Mouse (Mus musculus) liver, embryonic 12.5 days (tissue): Measurements from ENCODE around the gene Ccl8. TPM values are rescaled to one million over a fixed set of nuclear protein-coding genes. Genes with fewer than 3 reads are reported as not detected.

Source experiments
- ATAC-seq: fragments of 200-750 bp; cut with Nextera tagmentation; 2 replicates; pipeline ENCODE4 v1.8.0; 2017; ENCODE audit warnings: moderate number of reproducible peaks, mild to moderate bottlenecking, moderate library complexity
- H3K27ac ChIP-seq: fragments of 300-500 bp; sonication (generic); 2 replicates; pipeline ENCODE4 v1.5.1; 2016; ENCODE audit warnings: mild to moderate bottlenecking
- H3K27me3 ChIP-seq: fragments of 300-500 bp; sonication (generic); replicated peaks from 2 replicates; pipeline ENCODE4 v1.6.1; 2016; ENCODE audit warnings: mild to moderate bottlenecking, moderate library complexity
- H3K36me3 ChIP-seq: fragments of 300-500 bp; sonication (generic); 2 replicates; pipeline ENCODE4 v1.6.1; 2016; ENCODE audit warnings: mild to moderate bottlenecking, moderate library complexity
- H3K4me1 ChIP-seq: fragments of 300-500 bp; sonication (generic); 2 replicates; pipeline ENCODE4 v1.6.1; 2016
- H3K4me2 ChIP-seq: fragments of 300-500 bp; sonication (generic); 2 replicates; pipeline ENCODE4 v1.6.1; 2016; ENCODE audit warnings: mild to moderate bottlenecking, moderate library complexity
- H3K4me3 ChIP-seq: fragments of 300-500 bp; sonication (generic); 2 replicates; pipeline ENCODE4 v1.5.1; 2016; ENCODE audit warnings: mild to moderate bottlenecking, moderate library complexity
- H3K9ac ChIP-seq: fragments of 300-500 bp; sonication (generic); 2 replicates; pipeline ENCODE4 v1.6.1; 2016; ENCODE audit warnings: mild to moderate bottlenecking, moderate library complexity
- H3K9me3 ChIP-seq: fragments of 300-500 bp; sonication (generic); replicated peaks from 2 replicates; pipeline ENCODE4 v1.6.1; 2016; ENCODE audit warnings: mild to moderate bottlenecking, moderate library complexity
- whole genome bisulfite sequencing: fragments of 180-500 bp; shearing (Covaris S2); methylation state at CpG from one replicate; pipeline ENCODE4 v1.1.7; 2016; ENCODE audit not compliant: insufficient replicate concordance; 5-methylcytosine and 5-hydroxymethylcytosine counted together
- polyA plus RNA-seq: library from polyadenylated mRNA; unstranded; fragments of >200 nt; fragmentation: Nextera tagmentation; extraction: Ambion mirVana; gene quantifications from 2 replicates; pipeline ENCODE4 v1.2.1, GENCODE M21; 2016

The Ccl8 gene
- polyA plus RNA-seq, 1 experiment from 2014 or later, result not detected

- Histone ChIP-seq H3K4me3 (no peak within 1 kb of the TSS), H3K27ac (no peak within 1 kb of the TSS), H3K9me3 (no peaks in the 10 kb centered on the region), H3K36me3 (no peaks in the 10 kb centered on the region), H3K4me1 (no peaks in the 10 kb centered on the region), H3K9ac (no peak within 1 kb of the TSS), H3K4me2 (no peak within 1 kb of the TSS), H3K27me3 (no peaks in the 10 kb centered on the region)
- ATAC-seq, result no peak
- WGBS, result 26% methylated on average over 2 of the region's 2 CpGs
Measured at GRCm38 (mm10) chr11:82101529-82101928, 13.5 kb upstream of the Ccl8 start, which contains the start of gene Ccl12. Gene Ccl12, plus strand, starts transcription at chr11:82101845.

- Histone ChIP-seq H3K4me1 (no peaks in the 10 kb centered on the region), H3K9ac (no peak overlapping the region), H3K27me3 (no peaks in the 10 kb centered on the region), H3K27ac (no peak overlapping the region), H3K4me2 (no peak overlapping the region), H3K4me3 (no peak overlapping the region), H3K9me3 (no peaks in the 10 kb centered on the region), H3K36me3 (no peaks in the 10 kb centered on the region)
- no peak for ATAC-seq
Measured at GRCm38 (mm10) chr11:82109611-82110010, 5.4 kb upstream of the Ccl8 start.

DNA sequence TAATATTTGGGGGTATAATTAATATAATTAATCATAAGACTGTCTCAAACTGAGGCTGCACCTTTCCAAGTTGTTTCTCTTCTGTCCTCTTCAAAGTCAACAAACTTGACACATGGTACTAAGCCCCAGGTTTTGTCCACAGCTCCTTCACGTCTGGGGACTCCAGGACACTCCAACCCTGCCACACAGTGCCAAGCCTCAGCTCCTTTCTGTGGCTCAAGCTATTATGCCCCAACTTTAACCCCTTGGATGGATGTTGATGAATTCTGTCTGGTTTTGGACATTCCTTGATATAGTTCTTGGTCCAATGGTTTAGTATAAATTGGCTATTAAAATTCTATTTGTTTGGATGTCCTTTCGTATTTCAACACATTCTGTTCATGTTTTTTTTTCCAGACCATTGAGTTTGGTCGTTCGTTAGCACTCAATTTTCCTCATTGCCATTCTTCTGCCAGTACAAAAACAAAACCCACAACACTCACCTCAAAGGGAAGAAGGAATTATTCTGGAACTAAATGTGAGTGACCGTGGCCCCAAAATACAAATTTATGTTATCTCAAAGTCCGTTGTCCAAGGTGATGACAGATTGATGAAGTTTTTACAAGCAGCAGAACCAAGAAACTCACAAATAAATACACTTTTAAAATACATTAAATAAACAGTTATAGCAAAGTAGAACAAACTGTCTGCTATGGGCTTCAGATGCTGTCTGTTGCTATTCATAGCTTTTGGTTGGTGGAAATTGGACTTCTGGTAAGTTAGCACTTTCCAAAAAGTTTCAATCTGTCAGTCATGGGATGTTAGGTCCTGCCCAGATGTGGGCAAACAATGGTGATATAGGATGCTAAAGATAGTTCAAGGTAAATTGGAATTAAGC is 4.4 kb upstream of the Ccl8 start:
- no peak for ATAC-seq
- H3K9me3 ChIP-seq, result no peaks in the 10 kb centered on the region
- no peak overlapping the region for H3K4me2 ChIP-seq
- no peaks in the 10 kb centered on the region for H3K36me3 ChIP-seq
- 56% methylated on average over 6 of the region's 6 CpGs for WGBS
- H3K4me3 ChIP-seq, result no peak overlapping the region
- no peak overlapping the region for H3K27ac ChIP-seq
- no peaks in the 10 kb centered on the region for H3K4me1 ChIP-seq
- H3K9ac ChIP-seq, result no peak overlapping the region
- no peaks in the 10 kb centered on the region for H3K27me3 ChIP-seq

DNA sequence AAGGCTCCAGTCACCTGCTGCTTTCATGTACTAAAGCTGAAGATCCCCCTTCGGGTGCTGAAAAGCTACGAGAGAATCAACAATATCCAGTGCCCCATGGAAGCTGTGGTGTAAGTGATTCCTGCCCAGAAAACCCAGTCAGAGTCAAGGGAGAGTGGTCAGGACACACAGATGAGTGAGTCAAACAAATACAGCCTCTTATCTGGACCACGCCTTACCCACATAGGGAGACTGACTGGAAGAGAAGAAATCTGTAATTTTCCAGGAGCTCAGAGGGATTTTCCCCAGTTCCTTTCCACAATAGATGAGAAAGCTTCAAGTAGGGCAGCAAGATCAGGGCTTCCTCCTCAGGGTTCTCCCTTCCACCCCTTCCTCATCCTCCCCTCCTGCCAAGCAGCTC is 1.1 kb downstream of the Ccl8 start:
- no peak for ATAC-seq
- no peaks in the 10 kb centered on the region for H3K4me1 ChIP-seq
- no peak overlapping the region for H3K4me2 ChIP-seq
- no peaks in the 10 kb centered on the region for H3K27me3 ChIP-seq
- WGBS, result 55% methylated on average over 3 of the region's 3 CpGs
- no peaks in the 10 kb centered on the region for H3K36me3 ChIP-seq
- H3K9me3 ChIP-seq, result no peaks in the 10 kb centered on the region
- H3K4me3 ChIP-seq, result no peak overlapping the region
- no peak overlapping the region for H3K9ac ChIP-seq
- H3K27ac ChIP-seq, result no peak overlapping the region

DNA sequence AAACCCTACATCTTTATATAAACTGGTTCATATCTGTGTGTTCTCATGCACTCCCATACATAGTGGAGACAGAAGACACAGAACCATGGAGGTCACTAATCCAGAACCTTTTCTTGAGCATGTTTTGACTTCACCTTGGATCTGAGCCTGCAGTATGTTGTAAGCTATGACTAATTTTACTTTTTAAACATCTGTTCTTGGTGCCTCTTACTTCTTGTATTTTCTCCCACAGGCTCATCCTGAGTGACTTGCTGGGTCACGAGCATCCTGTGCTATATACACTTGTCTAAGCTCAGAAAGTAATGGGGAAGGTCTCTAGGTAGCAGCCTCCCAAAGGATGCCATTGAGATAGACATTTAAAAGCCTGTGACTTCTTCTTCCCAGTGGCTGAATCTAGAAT is 18.0 kb downstream of the Ccl8 start:
- H3K27ac ChIP-seq, result no peak overlapping the region
- H3K4me2 ChIP-seq, result no peak overlapping the region
- H3K27me3 ChIP-seq, result no peaks in the 10 kb centered on the region
- no peak overlapping the region for H3K4me3 ChIP-seq
- no peak overlapping the region for H3K9ac ChIP-seq
- H3K9me3 ChIP-seq, result no peaks in the 10 kb centered on the region
- no peaks in the 10 kb centered on the region for H3K36me3 ChIP-seq
- H3K4me1 ChIP-seq, result no peaks in the 10 kb centered on the region
- no peak for ATAC-seq
- WGBS, result 30% methylated on average over 1 of the region's 1 CpGs

GRCm38 (mm10) chr11:82136196-82136595 is 21.2 kb downstream of the Ccl8 start:
- no peaks in the 10 kb centered on the region for H3K36me3 ChIP-seq

DNA sequence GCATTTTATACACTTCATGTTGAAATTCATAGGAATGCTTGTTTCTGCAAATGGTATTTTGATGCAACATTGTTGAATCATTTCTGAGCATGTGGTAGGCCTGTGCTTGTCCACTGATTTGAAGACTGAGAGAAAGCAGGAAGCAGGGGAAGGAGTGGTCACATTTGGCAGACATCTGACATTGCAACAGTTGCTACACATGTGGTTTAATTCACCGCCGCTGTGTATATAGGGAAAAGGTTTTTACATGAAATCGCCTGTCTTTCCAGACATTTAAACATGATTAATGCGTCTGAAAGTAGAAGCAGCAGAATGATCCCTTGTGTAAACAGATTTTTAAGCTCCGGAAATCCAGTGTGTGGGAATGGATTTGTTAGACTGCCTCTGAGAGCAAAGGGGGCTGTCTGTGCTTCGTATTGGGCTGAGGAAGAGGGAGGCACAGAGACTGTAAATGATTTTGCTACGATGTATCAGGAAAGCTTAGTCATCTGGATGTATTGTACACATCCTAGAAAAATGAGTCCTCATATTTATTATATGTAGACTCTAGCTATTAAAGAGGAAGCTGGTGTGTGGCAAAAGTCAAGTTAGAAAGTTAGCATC is 24.6 kb downstream of the Ccl8 start:
- no peak for ATAC-seq
- 62% methylated on average over 7 of the region's 7 CpGs for WGBS
- no peak overlapping the region for H3K4me2 ChIP-seq
- no peak overlapping the region for H3K9ac ChIP-seq
- no peaks in the 10 kb centered on the region for H3K9me3 ChIP-seq
- H3K4me1 ChIP-seq, result no peaks in the 10 kb centered on the region
- no peak overlapping the region for H3K4me3 ChIP-seq
- no peaks in the 10 kb centered on the region for H3K27me3 ChIP-seq
- no peak overlapping the region for H3K27ac ChIP-seq
- no peaks in the 10 kb centered on the region for H3K36me3 ChIP-seq

More at GRCm38 (mm10) chr11:82136196-82136595, 21.2 kb downstream of the Ccl8 start:
- H3K4me3 ChIP-seq, result no peak overlapping the region
- H3K27ac ChIP-seq, result no peak overlapping the region
- 61% methylated on average over 2 of the region's 2 CpGs for WGBS
- ATAC-seq, result no peak
- H3K9me3 ChIP-seq, result no peaks in the 10 kb centered on the region
- H3K4me1 ChIP-seq, result no peaks in the 10 kb centered on the region
- H3K9ac ChIP-seq, result no peak overlapping the region
- H3K4me2 ChIP-seq, result no peak overlapping the region
- no peaks in the 10 kb centered on the region for H3K27me3 ChIP-seq

DNA sequence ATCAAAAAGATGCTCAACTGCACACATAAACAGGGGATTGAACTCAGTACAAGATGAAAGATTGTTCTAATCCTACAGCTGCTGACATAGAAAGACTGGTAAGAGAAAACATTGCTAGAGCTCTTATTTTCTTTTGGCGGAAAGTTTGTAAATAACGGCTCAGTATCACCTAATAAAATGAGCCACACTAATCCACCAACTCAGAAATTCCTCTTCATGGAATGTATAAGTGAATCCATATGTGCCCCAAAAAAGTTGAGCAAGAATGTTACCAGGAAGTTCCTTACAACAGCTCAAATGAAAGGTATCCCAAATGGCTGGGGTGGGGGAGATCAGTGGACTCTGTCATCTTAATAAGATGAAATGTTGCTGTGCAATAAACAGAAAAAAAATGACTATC is 44.1 kb downstream of the Ccl8 start:
- no peak overlapping the region for H3K4me3 ChIP-seq
- H3K27ac ChIP-seq, result no peak overlapping the region
- ATAC-seq, result no peak
- 76% methylated on average over 2 of the region's 2 CpGs for WGBS
- H3K9ac ChIP-seq, result no peak overlapping the region
- H3K36me3 ChIP-seq, result no peaks in the 10 kb centered on the region
- H3K9me3 ChIP-seq, result no peaks in the 10 kb centered on the region
- no peaks in the 10 kb centered on the region for H3K4me1 ChIP-seq
- H3K27me3 ChIP-seq, result no peaks in the 10 kb centered on the region
- no peak overlapping the region for H3K4me2 ChIP-seq

DNA sequence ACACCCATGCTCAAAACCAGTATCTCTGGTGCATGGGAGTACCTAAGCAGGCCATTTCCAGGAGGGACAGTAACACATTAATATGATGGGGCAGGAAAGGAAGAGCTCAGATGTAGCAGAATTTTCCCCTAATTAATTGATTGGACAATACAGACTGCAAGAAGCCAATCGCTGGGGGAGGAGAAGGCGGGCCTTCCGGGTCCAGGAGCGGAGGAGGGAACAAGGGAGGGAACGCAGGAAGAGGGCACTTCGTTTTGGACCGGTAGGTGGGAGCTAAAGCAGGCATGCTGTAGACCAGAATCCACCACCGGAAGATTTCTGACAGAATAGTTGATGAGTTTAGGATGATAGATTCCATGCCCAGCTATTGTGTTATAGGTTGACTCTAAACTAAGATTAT is 48.3 kb downstream of the Ccl8 start:
- Histone ChIP-seq H3K9ac (no peak overlapping the region), H3K36me3 (no peaks in the 10 kb centered on the region), H3K4me1 (no peaks in the 10 kb centered on the region), H3K27me3 (no peaks in the 10 kb centered on the region), H3K9me3 (no peaks in the 10 kb centered on the region), H3K4me2 (no peak overlapping the region), H3K27ac (no peak overlapping the region), H3K4me3 (no peak overlapping the region)
- 52% methylated on average over 8 of the region's 8 CpGs for WGBS
- no peak for ATAC-seq

Other genes with a start within 250 kb of the Ccl8 start
- 0.06 and 0.11 TPM in 2 replicates for gene Asic2, start 146.7 kb upstream of the Ccl8 start, polyA plus RNA-seq
- gene Ccl2, start 79.6 kb upstream of the Ccl8 start, polyA plus RNA-seq, result 2.0 and 2.8 TPM in 2 replicates
- not detected in 2 replicates for gene Gm17268, start 76.6 kb upstream of the Ccl8 start, polyA plus RNA-seq
- gene Ccl7, start 69.5 kb upstream of the Ccl8 start, polyA plus RNA-seq, result 0.62 and 0.68 TPM in 2 replicates
- 0.11 TPM in 1 of 2 replicates, not detected in the other for gene Ccl11, start 57.4 kb upstream of the Ccl8 start, polyA plus RNA-seq
- gene Ccl12, start 13.3 kb upstream of the Ccl8 start, polyA plus RNA-seq, result 0.45 and 0.50 TPM in 2 replicates
- not detected in 2 replicates for gene Ccl1, start 190.5 kb downstream of the Ccl8 start, polyA plus RNA-seq